Mouse (Mus musculus): ENCODE data around the gene Itgb7. TPM values are rescaled to one million over a fixed set of nuclear protein-coding genes. Genes with fewer than 3 reads are reported as not detected.
"Not testable (repeated sequence)": the region's sequence is repeated elsewhere in the genome, so short reads cannot be mapped to it uniquely, and the experiment has no call there.

Itgb7 gene
- polyA plus RNA-seq, 1 experiment from 2014 or later = 1.5 TPM

GRCm38 (mm10) chr15:102238543-102239259 lies 7.0 kb upstream of the Itgb7 start:
- peaks cover 41% of the 10 kb centered on the region for H3K4me1 ChIP-seq
- 78% methylated on average over 14 of the region's 14 CpGs for WGBS
- H3K27ac ChIP-seq = no peak overlapping the region
- no peak for DNase-seq (ENCODE audit: low spot score)
- H3K9me3 ChIP-seq = no peaks in the 10 kb centered on the region
- H3K36me3 ChIP-seq = peaks cover 8% of the 10 kb centered on the region; the same call in 1 of the 2 replicates
- no peak overlapping the region for H3K4me3 ChIP-seq
- H3K27me3 ChIP-seq (ENCODE audit: insufficient read depth, poor library complexity, severe bottlenecking) = peaks cover 34% of the 10 kb centered on the region

GRCm38 (mm10) chr15:102235371-102236027 lies 3.8 kb upstream of the Itgb7 start:
- Histone ChIP-seq H3K36me3 (peaks cover 6% of the 10 kb centered on the region; the same call in 1 of the 2 replicates), H3K4me3 (peak overlapping the region; percentile 47), H3K4me1 (peaks cover 37% of the 10 kb centered on the region), H3K9me3 (no peaks in the 10 kb centered on the region), H3K27me3 (ENCODE audit: insufficient read depth, poor library complexity, severe bottlenecking) (peaks cover 13% of the 10 kb centered on the region), H3K27ac (peak overlapping the region; percentile 82)
- 27% methylated on average over 21 of the region's 21 CpGs for WGBS
- no peak for DNase-seq (ENCODE audit: low spot score)

- DNase-seq (ENCODE audit: low spot score) = no peak
- 21% methylated on average over 2 of the region's 2 CpGs for WGBS
- H3K27ac ChIP-seq = no peak overlapping the region
- no peaks in the 10 kb centered on the region for H3K9me3 ChIP-seq
- peaks cover 7% of the 10 kb centered on the region; the same call in 1 of the 2 replicates for H3K27me3 ChIP-seq (ENCODE audit: insufficient read depth, poor library complexity, severe bottlenecking)
- H3K4me1 ChIP-seq = peaks cover 33% of the 10 kb centered on the region
- H3K36me3 ChIP-seq = peaks cover 6% of the 10 kb centered on the region; the same call in 1 of the 2 replicates
- H3K4me3 ChIP-seq = no peak overlapping the region
Measured at GRCm38 (mm10) chr15:102233896-102234295, 2.2 kb upstream of the Itgb7 start.

GRCm38 (mm10) chr15:102232764-102233163 lies 1.0 kb upstream of the Itgb7 start:
- Histone ChIP-seq H3K27me3 (ENCODE audit: insufficient read depth, poor library complexity, severe bottlenecking) (peaks cover 10% of the 10 kb centered on the region; the same call in 1 of the 2 replicates), H3K4me1 (peaks cover 33% of the 10 kb centered on the region), H3K36me3 (peaks cover 6% of the 10 kb centered on the region; the same call in 1 of the 2 replicates), H3K27ac (no peak overlapping the region), H3K4me3 (no peak overlapping the region), H3K9me3 (no peaks in the 10 kb centered on the region)
- DNase-seq (ENCODE audit: low spot score) = no peak
- 86% methylated on average over 7 of the region's 7 CpGs for WGBS

GRCm38 (mm10) chr15:102230408-102231321 lies 1.1 kb downstream of the Itgb7 start:
- Histone ChIP-seq H3K27ac (no peak overlapping the region), H3K9me3 (no peaks in the 10 kb centered on the region), H3K27me3 (ENCODE audit: insufficient read depth, poor library complexity, severe bottlenecking) (peaks cover 14% of the 10 kb centered on the region; the same call in 1 of the 2 replicates), H3K4me1 (peaks cover 27% of the 10 kb centered on the region), H3K4me3 (no peak overlapping the region), H3K36me3 (0 out of 2 replicates have a peak, but pooled peaks cover 4% of the 10 kb centered on the region)
- DNase-seq (ENCODE audit: low spot score) = no peak
- WGBS = 79% methylated on average over 17 of the region's 17 CpGs

- DNase-seq (ENCODE audit: low spot score); H3K36me3 ChIP-seq; H3K27ac ChIP-seq; H3K9me3 ChIP-seq; H3K4me3 ChIP-seq: not testable (repeated sequence)
- Histone ChIP-seq H3K27me3 (ENCODE audit: insufficient read depth, poor library complexity, severe bottlenecking) (peaks cover 35% of the 10 kb centered on the region), H3K4me1 (peaks cover 15% of the 10 kb centered on the region)
- 65% methylated on average over 6 of the region's 6 CpGs for WGBS
Measured at GRCm38 (mm10) chr15:102225619-102226018, 6.1 kb downstream of the Itgb7 start.

- DNase-seq (ENCODE audit: low spot score) = no peak
- Histone ChIP-seq H3K27ac (peak overlapping the region; percentile 47; the same call in 1 of the 2 replicates), H3K4me1 (peaks cover 15% of the 10 kb centered on the region), H3K9me3 (no peaks in the 10 kb centered on the region), H3K36me3 (no peaks in the 10 kb centered on the region), H3K27me3 (ENCODE audit: insufficient read depth, poor library complexity, severe bottlenecking) (peaks cover 34% of the 10 kb centered on the region), H3K4me3 (peak overlapping the region; percentile 63)
- 15% methylated on average over 21 of the region's 21 CpGs for whole genome bisulfite sequencing
Measured at GRCm38 (mm10) chr15:102224992-102225617, 6.6 kb downstream of the Itgb7 start.

- WGBS = 3% methylated on average over 43 of the region's 43 CpGs
- peaks cover 34% of the 10 kb centered on the region for H3K27me3 ChIP-seq (ENCODE audit: insufficient read depth, poor library complexity, severe bottlenecking)
- peaks cover 15% of the 10 kb centered on the region for H3K4me1 ChIP-seq
- peak overlapping the region; percentile 63 for H3K4me3 ChIP-seq
- H3K9me3 ChIP-seq = no peaks in the 10 kb centered on the region
- H3K27ac ChIP-seq = peak overlapping the region; percentile 47; the same call in 1 of the 2 replicates
- no peaks in the 10 kb centered on the region for H3K36me3 ChIP-seq
- peak; percentile 87 for DNase-seq (ENCODE audit: low spot score)
Measured at GRCm38 (mm10) chr15:102224186-102224991, 7.4 kb downstream of the Itgb7 start.

GRCm38 (mm10) chr15:102222386-102222785 lies 9.4 kb downstream of the Itgb7 start:
- no peak overlapping the region for H3K4me3 ChIP-seq
- no peak overlapping the region for H3K27ac ChIP-seq
- H3K36me3 ChIP-seq = peaks cover 4% of the 10 kb centered on the region
- H3K9me3 ChIP-seq = no peaks in the 10 kb centered on the region
- peaks cover 31% of the 10 kb centered on the region for H3K27me3 ChIP-seq (ENCODE audit: insufficient read depth, poor library complexity, severe bottlenecking)
- 58% methylated on average over 10 of the region's 10 CpGs for WGBS
- DNase-seq (ENCODE audit: low spot score) = no peak
- H3K4me1 ChIP-seq = peaks cover 16% of the 10 kb centered on the region

- H3K9me3 ChIP-seq = no peaks in the 10 kb centered on the region
- H3K4me3 ChIP-seq = no peak overlapping the region
- WGBS = 77% methylated on average over 7 of the region's 7 CpGs
- no peak for DNase-seq (ENCODE audit: low spot score)
- peaks cover 6% of the 10 kb centered on the region for H3K27me3 ChIP-seq (ENCODE audit: insufficient read depth, poor library complexity, severe bottlenecking)
- H3K36me3 ChIP-seq = peaks cover 51% of the 10 kb centered on the region
- peak overlapping the region; percentile 36; the same call in 1 of the 2 replicates for H3K27ac ChIP-seq
- H3K4me1 ChIP-seq = peaks cover 18% of the 10 kb centered on the region
Measured at GRCm38 (mm10) chr15:102217325-102217724, 14.4 kb downstream of the Itgb7 start.

- peak overlapping the region; percentile 6; the same call in 1 of the 2 replicates for H3K27ac ChIP-seq
- DNase-seq (ENCODE audit: low spot score) = no peak
- H3K4me1 ChIP-seq = peaks cover 22% of the 10 kb centered on the region
- H3K27me3 ChIP-seq (ENCODE audit: insufficient read depth, poor library complexity, severe bottlenecking) = no peaks in the 10 kb centered on the region
- H3K4me3 ChIP-seq = no peak overlapping the region
- H3K36me3 ChIP-seq = peaks cover 57% of the 10 kb centered on the region
- WGBS = 81% methylated on average over 16 of the region's 16 CpGs
- no peaks in the 10 kb centered on the region for H3K9me3 ChIP-seq
Measured at GRCm38 (mm10) chr15:102216459-102217228, 15.1 kb downstream of the Itgb7 start.

Measured in heart, embryonic 10.5 days (tissue).